Mouse (Mus musculus): ENCODE data around the gene Yy1.

Gene Yy1

DNA sequence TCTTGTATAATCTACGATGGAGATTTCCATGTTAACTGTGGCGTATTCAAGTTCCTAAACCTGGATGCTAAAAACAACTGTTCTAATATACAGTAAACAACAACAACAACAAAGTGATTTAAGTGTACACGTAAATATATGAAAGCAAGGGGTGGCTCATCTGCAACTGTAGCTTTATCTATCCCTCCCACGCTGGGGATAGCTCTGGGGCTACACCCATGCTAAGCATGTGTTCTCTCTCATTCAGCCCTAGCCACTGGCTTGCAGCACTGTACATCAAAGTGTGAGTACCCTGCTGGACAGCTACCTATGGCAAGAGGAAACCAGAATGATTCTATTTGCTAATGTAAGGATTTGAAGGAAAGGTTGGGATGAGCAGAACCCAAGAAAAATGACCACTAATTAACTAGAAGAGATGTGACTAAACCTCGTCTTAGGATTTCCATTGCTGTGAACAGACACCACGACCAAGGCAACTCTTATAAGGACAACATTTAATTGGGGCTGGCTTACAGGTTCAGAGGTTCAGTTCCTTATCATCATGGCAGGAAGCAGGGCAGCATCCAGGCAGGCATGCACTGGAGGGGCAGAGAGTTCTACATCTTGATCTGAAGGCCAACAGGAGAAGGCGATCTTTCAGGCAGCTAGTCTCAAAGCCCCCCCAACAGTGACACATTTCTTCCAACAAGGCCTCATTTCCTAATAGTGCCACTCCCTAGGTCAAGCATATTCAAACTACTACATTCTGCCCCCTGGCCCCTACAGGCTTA, 12.5 kb upstream of the Yy1 start:
- DNase-seq, result no peak

DNA sequence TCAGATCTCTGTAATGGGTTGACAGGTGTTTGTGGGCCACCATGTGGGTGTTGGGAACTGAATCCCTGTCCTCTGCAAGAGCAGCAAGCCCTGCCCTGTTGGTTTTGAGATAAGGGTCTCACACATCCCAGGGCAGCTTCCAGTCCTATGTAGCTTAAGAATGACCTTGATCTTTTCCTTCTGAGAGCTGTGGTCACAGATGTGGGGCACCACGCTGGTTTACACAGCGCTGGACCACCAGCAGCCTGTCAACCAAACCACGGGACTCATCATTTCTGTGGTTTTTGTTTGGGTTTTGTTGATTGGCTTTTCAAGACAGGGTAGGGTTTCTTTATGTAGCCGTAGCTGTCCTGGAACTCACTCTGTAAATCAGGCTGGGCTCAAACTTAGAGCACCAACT, 7.6 kb upstream of the Yy1 start:
- DNase-seq, result no peak

DNA sequence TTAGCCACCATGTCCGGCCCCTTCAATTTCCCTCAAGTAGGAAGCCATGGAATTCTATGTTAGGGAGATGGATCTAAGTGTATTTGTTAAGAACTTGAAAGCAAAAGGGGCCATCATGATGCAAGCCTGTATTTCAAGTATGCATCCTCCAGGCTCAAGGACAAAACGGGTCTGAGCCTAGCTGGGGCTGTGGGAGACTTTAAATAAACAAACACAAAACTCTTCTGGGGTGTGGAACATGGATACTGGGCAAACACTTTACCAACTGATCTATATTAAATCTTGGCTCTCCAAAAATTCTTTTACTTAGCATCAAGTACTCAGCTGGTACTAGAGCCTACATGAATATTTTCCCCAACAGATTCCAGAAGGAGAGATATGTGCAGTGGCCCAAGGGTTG, 5.4 kb upstream of the Yy1 start:
- no peak for DNase-seq

DNA sequence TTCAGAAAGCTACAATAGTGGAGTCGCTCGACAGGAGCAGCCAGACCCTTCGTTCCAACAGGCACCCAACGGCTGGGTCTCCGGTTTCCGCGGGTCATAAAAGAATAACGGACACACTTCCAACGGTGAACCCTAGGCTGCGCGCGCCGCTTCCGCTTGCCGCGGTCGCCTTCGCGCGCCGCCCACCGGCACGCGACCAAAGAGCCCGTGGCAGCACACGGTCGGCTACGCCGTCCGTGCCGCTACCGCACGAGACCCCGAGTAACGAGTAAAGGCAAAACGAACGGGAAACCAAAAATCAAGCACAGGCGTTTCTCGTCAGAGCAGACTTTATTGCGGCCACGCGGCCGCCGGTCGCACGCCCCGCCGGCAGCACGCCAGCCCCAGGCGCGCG, 624 bp upstream of the Yy1 start:
- peak; percentile 75 for DNase-seq

DNA sequence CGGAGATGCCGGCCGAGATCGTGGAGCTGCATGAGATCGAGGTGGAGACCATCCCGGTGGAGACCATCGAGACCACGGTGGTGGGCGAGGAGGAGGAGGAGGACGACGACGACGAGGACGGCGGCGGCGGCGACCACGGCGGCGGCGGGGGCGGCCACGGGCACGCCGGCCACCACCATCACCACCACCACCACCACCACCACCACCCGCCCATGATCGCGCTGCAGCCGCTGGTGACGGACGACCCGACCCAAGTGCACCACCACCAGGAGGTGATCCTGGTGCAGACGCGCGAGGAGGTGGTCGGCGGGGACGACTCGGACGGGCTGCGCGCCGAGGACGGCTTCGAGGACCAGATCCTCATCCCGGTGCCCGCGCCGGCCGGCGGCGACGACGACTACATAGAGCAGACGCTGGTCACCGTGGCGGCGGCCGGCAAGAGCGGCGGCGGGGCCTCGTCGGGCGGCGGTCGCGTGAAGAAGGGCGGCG, 724 bp downstream of the Yy1 start:
- DNase-seq, result peak in 1 of 2 experiments; percentile 17

DNA sequence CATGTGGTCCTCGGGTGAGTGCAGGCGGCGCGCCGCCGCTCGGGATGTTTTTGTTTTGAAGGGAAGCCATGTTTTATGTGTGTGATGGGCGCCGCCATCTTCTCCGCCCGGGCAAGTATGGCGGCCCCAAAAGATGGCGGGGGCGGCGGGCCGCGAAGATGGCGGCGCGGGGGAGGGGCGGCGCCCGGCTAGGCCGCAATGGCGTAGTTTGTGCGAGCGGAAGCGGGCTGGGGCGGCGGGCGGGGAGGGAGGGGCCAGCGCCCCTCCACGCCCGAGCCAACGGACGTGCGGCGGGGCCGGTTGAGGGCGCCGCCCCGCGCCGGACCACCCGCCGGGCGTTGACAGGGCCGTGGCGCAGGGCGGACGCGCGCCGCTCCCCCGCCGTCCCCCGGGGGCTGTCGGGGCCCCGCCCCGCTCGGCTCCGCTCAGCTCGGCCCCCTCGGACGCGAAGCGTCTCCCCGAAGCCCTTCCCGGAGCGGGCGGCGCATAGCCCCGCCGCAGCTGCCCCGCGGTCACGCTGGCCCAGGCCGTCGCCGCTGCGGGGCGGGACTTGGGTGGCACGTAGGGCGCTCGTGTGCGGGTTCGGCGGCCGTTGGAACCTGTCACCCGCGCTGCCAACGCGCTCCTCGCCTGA, 1.4 kb downstream of the Yy1 start:
- DNase-seq, result peak; percentile 66 to 68

DNA sequence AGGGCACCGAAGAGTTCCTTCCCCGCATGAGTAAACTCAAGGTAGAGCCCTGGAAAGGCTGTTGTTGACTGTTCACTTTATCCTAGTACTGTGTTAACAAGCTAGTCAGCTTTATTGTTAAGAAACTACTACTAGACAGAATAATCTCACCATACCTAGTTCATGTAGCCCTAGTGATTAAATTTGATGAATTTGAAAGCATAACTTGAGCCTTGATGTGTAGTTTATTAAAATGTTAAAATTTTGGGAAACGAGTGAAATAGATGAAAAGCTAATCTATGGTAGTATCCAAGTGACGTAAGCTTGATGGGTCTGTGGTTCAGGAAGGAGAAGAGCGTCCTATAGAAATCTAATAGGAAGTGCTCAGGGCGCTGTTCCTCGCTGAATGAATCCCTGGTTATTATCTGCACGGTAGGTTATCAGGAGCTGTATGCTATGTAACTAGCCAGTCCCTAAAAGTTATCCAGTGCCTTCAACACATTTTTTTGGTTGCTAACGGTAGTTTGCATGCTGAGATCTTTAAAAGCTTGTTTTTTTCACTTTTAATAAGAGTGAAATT, 2.3 kb downstream of the Yy1 start:
- DNase-seq, result no peak

DNA sequence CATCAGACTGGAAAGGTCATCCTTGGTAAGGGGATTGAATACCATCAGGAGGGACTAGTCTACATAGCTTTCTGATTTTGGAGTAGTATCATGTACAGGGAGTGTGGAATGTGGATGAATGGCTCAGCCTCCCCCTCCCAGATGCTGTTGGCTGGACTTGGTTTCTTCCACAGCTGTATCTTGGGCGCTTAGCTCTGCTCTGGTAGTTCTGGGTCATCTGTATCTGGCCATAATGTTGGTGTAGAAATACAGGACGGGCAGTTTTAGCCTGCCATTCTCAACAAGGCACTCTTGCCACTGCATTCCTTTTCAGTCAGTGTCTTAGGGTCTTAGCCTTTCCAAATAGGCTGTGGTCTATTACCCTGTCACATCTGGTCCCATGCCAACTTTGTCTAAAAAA, 8.8 kb downstream of the Yy1 start:
- DNase-seq, result no peak

DNA sequence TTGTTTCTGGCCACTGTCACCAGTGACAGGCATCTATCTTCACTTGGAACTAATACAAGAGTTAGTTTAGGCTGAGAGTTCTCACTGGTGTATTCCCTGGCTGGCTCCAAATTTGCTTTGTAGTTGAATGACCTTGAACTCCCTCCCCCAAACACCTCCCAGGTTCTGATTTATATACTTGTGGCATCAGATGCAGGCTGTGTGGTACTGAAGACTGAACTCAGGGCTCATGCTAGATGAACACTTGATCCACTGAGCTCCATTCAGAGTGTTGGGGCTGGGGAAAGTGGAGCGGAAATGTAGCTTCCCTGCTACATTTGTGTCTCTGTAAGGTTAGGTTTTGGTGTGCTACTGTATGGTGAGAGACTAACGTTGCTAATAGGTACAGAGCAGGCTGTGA, 11.6 kb downstream of the Yy1 start:
- DNase-seq, result no peak

DNA sequence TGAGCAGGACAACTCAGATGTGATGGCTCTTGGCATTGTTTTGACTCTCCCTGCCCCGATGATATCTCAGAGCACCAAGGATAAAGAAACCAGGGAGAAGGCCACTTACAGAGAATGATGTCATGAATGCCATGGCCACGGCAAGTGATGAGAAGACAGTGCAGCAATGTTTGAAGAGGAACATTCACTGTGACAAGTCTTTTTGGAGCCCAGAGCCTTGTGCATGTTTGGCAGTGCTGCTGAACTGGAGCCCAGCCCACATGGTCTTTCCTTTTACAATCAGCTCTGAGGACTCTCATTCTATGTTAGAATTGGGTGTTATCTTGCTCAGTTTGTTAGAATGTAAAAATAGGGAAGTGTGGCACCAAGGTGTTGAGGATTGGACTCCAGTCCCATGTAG, 15.7 kb downstream of the Yy1 start:
- DNase-seq, result no peak

DNA sequence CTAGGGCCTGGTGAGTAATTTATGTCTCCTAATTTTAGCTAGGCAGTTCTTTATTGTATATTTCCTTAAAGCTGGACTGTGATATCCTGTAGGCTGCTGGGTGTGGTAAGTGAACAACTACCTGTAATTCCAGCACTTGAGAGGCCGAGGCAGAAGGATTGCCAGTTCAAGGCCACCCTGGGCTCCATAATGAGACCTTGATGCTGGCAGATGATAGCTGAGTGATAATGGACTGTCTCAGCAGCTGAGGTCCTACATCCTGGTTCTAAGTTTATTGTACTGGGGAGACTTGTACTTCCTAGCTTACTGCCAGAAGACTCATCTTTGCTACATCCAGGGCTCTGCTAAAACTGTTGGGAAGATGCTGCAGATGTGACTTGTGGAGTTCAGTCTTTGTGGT, 17.0 kb downstream of the Yy1 start:
- no peak for DNase-seq

DNA sequence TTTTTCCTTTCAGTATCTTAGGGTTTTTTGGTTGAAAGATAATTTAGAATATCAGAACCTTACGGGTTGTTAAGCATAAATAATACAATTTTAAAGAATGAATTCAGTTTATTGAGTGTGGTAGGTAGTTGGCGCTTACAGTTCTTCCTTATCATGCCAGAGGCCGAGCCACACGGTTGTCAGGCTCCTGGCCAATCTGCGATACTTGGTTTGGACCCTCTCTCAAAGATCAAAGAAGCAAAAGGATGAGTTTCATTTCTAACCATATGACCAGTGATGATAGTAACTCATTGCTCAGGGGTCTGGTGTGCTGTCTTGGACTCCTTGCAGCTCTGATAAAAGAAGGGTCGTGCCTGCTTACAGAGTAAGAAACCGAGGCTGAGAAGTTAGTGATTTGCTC, 17.5 kb downstream of the Yy1 start:
- no peak for DNase-seq

DNA sequence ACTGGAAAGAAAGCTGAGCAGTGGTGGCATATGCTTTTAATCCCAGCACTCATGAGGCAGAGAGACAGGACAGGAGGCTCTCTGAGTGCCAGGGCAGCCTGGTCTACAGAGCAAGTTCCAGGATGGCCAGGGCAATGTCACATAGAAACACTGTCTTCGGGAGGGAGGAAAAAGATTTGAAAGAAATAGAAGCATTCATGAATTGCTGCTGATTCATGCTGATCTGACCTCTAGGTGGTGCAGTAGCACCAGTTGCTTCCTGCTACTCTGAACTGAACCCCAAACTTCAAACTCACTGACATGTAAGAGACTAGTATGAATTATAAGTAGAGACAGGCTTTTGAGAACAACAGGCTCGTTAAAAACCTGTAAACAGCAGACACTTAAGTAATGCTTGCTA, 18.4 kb downstream of the Yy1 start:
- DNase-seq, result peak in 1 of 2 experiments; percentile 45

DNA sequence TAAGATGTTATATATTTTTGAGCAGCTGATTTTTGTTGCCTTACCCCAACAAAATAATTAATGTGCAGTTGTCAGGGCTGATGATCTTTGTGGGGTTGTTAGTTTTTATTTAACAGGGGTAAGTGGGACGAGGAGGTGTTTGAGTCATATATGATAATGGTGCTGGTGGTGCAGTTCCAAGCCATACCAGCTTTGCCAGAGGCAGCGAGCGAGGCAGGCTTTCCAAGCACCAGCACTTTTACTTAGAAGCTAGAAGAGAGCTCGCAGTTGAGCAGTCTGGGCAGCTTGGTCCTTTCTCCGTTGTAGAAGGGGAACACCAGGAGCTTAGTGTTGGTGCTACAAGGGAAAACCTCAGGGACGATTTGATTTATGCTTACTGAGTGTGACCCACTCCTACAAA, 19.7 kb downstream of the Yy1 start:
- DNase-seq, result no peak

DNA sequence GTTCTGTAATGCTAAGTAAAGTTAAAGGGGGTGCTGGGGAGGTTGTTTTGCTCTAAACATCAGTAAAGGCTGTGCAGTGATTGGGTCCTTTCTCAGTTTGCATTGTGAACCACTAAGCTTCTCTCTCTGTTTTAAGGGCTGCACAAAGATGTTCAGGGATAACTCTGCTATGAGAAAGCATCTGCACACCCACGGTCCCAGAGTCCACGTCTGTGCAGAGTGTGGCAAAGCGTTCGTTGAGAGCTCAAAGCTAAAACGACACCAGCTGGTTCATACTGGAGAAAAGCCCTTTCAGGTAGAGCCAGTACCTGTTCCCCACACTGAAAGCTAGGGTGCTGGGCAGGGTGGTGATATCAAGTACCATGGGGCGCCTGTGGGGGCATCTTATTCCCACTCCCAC, 21.7 kb downstream of the Yy1 start:
- no peak for DNase-seq

DNA sequence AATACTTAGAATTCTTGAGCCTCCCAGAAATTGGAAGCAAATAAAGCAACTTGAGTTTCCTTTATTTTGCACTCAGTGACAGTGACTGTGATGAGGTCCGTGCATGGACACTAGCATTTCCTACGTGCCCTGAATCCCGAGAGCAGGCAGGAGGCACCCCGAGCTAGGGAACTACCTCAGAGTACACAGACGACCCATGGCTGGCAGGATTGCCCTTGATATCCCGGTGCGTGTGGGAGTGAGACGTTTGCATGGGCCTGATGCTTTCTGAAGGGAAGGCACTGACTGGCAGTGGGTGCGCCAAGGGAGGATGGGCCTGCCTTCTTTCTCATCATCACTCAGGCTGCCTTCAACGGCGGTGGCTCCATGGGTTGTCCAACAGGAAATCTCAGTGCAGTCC, 23.8 kb downstream of the Yy1 start:
- no peak for DNase-seq

DNA sequence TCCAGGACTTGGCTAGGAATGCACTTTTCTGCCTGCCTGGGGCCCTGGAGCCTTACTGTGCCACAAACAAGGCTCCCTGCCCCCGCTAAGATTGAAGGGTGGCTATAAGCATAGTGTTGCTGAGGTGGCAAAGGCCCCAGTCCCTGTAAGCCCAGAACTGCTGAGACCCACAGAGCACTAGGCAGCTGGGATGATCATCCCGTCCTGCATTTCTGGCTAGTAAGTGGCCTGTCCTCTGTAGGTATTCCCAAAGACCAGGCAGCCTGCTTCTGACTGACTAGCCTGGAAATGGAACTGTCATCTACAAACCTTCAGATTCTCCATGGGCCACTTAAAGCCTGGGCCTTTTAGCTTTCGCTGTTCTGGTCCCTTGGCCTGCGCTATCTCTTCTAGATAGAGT, 27.7 kb downstream of the Yy1 start:
- DNase-seq, result no peak

DNA sequence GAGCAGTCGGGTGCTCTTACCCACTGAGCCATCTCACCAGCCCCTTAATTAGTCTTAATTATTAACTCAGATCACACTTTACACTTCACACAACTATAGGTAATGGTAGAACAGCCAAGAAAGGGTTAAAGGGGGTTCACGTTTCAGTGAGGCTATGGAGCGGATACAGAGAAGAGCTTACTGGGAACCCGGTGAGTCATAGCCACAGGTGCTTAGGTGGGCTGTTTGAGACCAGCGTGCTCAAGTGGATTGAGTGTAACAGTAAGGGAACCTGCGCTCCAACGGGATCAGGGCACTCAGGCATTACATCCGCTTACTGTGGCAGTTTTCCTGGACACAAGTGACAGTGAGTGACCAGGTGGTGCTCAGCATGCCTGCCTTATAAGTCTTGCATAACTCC, 30.3 kb downstream of the Yy1 start:
- no peak for DNase-seq

DNA sequence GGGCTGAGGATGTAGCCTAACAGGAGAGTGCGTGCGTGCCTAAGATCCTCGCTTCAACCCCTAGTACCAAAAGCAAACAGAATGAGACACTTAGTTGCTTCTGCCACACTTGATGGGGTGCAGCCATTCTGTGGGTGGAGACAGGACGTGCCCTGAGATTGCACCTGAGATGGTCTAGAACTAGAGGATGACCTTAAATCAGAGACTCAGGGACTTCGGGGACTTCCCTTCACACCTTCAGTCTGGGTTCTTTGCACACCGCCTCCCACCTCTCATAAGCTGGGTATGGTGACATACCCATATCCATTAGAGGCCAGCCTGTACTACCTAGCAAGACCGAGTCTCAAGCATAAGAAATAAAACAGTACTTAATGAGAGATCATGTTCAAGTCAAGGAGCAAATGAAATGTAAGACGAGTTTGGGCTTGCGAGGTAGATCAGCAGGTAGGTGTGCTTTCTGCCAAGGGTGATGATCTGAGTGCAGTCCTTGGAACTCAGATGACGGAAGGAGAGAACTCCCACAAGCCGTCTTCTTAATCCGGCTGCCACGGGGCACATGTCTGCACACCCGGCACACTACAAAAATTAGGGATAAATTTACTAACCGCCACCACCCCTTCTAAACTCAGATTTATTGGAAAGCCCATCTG, 31.6 kb downstream of the Yy1 start:
- no peak for DNase-seq

DNA sequence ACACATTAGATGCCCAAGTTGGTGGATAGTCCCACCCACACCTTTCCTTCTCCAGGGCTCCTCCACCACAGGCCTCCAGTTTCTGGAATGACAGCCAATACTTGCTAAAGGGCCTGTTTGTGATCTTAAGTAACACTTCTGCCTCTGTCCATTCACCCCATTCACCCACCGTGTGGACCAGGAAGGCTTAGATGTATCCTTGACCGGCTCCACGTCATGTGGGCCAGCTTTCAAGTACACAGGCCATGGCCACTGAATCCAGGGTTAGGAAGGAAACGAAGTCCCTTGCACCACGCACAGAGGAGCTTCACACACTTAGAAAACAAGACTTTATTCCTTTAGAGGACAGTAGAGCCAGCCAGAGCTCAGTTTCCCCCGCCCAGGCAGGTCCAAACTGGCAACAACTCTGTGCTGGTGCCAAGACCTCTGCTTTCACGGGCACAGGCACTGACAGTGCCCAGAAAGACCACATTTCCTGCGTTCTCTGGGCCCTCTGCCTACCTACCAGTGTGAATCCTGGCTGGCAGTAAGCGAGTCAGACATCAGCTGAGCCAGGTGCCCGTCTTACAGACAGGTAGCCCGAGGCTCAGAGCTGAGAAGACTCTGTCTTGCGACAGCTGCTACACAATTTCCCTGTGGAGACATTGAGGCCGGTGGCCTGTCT, 32.9 kb downstream of the Yy1 start:
- no peak for DNase-seq

DNA sequence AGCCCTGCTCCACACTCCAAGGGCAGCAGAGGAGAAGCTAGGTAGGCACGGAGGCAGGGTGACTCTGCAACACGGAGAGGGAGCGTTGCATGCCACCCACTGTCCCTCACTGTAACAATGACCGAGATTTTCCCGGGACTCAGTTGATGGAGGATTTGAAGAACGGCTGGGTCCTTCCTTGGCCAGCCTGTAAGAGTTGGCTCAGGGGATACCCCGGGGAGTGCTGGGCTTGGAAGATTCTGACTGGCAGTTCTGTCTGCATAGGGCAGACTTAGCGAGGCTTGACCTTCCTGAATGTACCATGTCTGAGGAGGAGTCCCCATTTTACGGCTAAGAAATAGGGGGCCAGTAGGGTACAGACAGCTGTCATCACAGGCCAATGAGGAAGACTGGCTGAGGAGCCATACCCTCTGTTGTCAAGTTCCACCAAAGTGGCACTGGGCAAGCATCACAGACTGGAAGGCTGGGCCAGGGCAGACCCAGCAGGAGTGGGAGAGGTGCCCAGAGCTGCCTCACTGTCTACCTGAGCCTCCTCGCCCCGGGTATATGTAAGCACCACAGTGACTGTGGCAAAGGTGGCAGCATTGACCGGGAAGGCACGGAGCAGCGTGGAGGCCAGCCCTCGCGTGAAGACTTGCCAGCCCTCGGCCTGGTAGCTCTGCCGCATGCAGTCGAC, 33.6 kb downstream of the Yy1 start:
- no peak for DNase-seq

DNA sequence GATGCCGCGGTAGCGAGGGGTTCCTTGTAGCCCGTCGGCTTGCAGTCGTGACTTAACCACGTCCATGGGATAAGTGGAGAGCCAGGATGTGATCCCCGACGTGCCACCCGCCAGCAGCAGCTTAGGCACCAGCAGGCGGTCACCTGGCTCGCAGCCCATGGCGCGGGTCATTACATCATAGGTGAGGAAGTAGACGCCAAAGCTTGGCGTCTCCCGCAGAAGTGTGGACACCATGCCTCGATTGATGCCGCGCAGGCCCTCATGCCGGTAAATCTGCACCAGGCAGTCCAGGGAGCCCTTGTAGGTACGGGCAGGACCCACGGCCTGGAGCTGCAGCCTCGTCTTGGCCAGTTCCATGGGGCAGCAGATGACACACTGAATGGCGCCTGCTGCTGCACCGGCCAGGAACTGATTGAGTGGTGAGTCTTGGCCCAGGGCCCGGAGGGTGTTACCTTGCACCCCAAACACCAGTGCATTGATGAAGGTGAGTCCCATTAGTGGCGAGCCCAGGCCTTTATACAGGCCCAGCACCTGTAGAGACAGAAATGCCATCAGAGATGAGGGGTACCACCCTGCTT, 34.3 kb downstream of the Yy1 start:
- no peak for DNase-seq
